Mouse (Mus musculus) olfactory bulb, adult 2 months (tissue): ENCODE results near the gene Pgpep1.

Experiments used
- CTCF ChIP-seq: fragments of 200-500 bp; IDR thresholded peaks from 2 replicates; pipeline ENCODE4 v1.5.1; 2012; ENCODE audit warnings: low read depth, mild to moderate bottlenecking, low read length, moderate library complexity; ENCODE audit not compliant: insufficient read depth
- POLR2A ChIP-seq: fragments of 200-500 bp; IDR thresholded peaks from 2 replicates; pipeline ENCODE4 v1.6.1; 2012; ENCODE audit warnings: mild to moderate bottlenecking, low read depth, low read length, moderate library complexity; ENCODE audit not compliant: insufficient read depth

DNA sequence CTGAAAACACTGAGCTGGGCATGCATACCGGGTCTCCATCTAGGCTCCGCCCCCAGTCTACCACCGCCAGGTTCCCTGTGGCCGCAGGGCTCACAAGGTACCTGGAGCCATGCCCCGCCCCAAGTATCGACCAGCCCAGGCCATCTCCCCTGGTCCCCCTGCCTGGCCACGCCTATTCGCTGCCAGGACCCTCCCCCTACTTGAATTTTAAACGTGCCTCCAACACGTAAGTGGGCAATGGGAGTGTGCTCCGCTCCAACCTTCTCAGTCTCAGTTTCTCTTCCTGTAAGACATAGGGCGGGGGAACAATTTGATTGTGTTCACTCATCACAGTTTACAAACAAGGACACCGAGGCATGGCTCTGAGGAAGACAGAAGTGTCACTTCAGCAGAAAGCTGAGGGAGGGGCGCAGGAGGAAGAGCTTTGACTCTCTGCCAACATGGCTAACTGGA lies at the start of gene Pgpep1:
- TF ChIP-seq POLR2A = no peak
- TF ChIP-seq CTCF = no peak
